Mouse (Mus musculus) retina, postnatal 1 day (tissue): Measurements from ENCODE around the gene Axdnd1.
"Not testable (repeated sequence)": the region's sequence is repeated elsewhere in the genome, so short reads cannot be mapped to it uniquely, and the experiment has no call there.

Source experiments
- DNase-seq: peaks from one replicate; pipeline ENCODE4 v3.0.0-alpha.2; 2012

Axdnd1 gene

GRCm38 (mm10) chr1:156437016-156437708 lies 16.2 kb upstream of the Axdnd1 start:
- DNase-seq = no peak

GRCm38 (mm10) chr1:156433497-156433896 lies 12.5 kb upstream of the Axdnd1 start:
- DNase-seq = no peak

DNA sequence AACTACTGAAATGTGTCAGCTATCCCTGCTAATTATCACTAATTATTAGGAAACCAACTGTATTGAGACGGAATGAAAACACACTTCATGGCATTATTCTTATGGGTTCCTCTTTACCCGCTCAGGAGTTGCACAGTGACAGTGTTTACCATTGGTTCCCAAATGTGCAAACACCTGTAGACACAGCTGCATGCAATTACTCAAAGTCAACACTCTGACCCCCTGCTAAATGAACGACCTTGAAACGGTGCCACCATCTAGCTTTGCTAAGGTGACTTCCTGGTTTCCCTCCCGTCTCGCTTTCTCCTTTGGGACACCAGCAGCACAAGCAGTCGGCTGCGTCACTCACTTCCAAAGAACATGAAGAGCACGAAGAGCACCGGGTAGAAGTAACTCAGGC lies 11.5 kb upstream of the Axdnd1 start:
- no peak for DNase-seq

GRCm38 (mm10) chr1:156428434-156428833 lies 7.5 kb upstream of the Axdnd1 start:
- no peak for DNase-seq

- DNase-seq = no peak
Measured at GRCm38 (mm10) chr1:156425746-156426145, 4.8 kb upstream of the Axdnd1 start.

DNA sequence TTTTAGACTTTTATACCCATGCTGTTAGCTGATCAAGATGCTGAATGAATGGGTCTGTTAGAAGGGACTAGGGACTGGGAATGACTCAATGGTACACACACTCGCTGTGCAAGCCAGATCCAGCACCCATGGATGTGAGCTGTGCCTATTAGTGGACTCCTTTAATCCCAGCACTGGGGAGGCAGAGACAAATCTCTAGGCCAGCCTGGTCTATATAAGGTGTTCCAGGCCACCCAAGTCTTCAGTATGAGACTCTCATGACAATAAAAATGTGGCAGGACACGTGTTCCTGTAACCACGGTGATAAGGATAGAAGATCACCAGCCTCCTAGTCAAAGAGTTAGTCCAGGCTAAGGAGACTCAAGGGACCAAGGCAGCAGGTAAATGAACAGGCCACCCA lies 3.1 kb upstream of the Axdnd1 start:
- no peak for DNase-seq

DNA sequence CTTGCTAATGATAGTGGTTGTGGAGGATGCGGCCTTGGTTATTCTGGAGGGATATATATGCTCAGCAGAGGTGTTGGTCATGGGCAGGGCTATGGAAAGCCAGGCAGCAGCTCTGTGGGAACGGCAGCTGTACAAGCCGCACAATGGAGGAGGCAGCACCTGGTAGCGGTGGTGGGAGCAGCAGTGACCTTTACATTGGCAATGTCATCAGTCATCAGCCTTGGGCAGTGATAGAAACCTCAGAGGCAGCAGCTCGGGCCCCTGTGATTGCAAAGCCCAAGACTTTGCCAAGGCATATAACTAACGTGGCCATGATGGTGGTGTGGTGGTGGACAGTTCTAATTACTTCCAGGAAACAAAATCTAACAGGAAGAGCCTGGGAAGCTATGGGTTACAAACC lies 2.5 kb upstream of the Axdnd1 start:
- DNase-seq = no peak

GRCm38 (mm10) chr1:156422856-156423255 lies 1.9 kb upstream of the Axdnd1 start:
- no peak for DNase-seq

GRCm38 (mm10) chr1:156418170-156418569 lies 2.8 kb downstream of the Axdnd1 start:
- peak; percentile 49 for DNase-seq

- DNase-seq = no peak
Measured at GRCm38 (mm10) chr1:156408521-156408920, 12.4 kb downstream of the Axdnd1 start.

DNA sequence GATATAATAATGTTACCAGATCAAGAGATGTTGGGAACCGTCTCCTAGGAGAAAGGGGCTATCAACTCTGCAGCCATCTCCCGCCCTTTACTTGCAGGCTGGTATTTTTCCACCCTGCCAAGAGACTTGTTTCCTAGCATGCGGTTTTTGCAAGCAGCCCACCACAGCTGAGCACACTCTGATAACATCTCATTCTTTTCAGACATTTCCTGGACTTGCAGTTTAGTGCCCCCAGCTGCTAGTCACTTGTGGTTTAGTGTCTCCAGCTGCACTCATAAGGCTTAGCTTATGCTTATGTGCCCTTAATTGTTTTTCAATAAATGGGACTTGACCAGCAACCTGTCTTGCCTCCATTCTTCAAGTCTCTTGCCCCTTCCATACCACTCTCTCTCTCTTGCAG lies 13.0 kb downstream of the Axdnd1 start:
- DNase-seq = no peak

GRCm38 (mm10) chr1:156403251-156403650 lies 17.7 kb downstream of the Axdnd1 start:
- DNase-seq = no peak

- no peak for DNase-seq
Measured at GRCm38 (mm10) chr1:156402491-156402890, 18.5 kb downstream of the Axdnd1 start.

DNA sequence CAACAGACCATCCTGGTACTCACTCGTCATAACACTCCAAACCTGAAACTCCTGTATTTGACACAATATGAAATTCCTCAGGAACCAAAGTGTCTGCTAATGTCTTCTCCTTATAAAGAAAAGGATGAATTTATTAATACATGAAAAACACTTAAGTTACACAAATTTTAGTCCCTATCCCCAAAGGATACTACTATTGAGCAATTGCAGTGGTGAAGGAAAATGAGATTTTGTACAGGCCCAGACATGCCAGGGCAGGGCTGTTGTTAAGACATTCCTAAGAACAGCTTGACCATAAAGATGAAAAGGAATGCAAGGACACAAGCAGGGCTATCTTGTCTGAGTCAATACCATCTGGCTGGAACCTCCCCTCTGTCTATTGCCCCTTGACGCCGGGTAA lies 20.8 kb downstream of the Axdnd1 start:
- DNase-seq = not testable (repeated sequence)

- DNase-seq = no peak
Measured at GRCm38 (mm10) chr1:156393148-156393547, 27.8 kb downstream of the Axdnd1 start.

DNA sequence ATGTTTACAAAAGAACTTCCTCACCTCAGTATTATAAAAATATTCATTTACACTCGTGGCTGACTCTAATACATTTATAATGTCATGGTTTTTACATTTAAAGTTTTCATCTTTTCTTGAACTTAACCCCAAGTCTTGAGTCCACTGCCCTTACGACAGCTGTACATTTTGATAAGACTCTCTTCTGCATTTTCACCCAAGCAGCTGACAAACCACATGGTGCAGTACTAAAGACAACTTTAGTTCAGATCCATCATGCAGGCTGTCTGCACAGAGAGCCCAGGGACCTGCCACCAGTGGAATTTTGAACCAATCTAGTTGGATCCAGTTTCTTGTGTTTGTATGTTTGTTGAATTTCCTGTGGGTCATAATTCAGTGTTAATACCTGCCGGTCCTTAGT lies 34.1 kb downstream of the Axdnd1 start:
- no peak for DNase-seq

DNA sequence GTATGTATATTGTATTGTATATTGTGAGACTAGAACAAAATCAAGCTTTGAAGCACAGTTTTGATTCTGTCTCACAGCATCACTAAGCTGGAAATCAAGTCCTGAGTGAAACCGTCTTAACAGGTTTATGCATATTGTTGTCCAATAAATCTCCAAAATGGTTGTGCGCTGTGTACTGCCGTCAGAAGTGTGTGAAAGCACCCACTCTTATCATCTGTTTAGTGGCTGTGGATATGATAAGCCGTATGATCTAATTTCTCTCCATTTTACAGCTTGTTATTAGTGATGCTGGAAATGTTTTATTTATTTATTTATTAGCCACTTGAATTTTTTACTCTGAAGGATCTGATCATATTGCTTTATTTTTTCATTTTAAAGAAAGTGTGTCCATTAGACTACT lies 34.7 kb downstream of the Axdnd1 start:
- DNase-seq = no peak

DNA sequence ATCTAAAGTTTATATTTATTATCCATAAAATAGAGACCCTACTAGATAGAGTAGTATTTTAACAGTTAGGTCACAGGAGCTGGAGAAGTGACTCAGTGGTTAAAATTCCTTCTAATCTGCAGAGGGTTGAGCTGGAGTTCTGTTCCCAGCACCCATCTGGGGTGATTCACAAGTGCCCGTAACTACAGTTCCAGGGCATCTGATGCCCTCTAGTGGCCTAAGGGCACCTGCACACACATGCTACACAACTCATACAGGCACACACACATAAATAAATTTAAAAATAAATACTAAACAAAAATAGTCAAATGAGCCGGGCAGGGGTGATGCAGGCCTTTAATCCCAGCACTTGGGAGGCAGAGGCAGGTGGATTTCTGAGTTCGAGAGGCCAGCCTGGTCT lies 39.7 kb downstream of the Axdnd1 start:
- DNase-seq = no peak

DNA sequence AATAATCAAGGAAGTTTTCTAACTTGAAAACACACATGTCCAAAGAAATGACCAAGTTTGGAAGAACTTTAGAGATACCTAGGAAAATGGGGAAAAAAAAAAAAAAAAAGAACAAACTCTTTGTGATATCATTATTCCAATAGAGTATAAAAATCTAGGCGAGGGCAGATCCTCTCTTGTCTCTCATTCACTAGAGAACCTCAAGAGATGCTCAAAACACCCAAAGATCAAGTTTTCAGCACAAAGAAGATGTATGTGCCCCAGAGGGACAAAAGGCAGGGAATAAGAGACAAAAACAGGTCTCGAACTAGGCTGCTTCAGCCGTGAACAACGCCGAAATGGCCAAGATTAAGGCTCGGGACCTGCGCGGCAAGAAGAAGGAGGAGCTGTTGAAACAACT lies 55.2 kb downstream of the Axdnd1 start, which contains the start of gene Gm2000:
Gm2000 (plus strand) TSS at position 301 of the 400 bp plus-strand sequence.
- DNase-seq = no peak

DNA sequence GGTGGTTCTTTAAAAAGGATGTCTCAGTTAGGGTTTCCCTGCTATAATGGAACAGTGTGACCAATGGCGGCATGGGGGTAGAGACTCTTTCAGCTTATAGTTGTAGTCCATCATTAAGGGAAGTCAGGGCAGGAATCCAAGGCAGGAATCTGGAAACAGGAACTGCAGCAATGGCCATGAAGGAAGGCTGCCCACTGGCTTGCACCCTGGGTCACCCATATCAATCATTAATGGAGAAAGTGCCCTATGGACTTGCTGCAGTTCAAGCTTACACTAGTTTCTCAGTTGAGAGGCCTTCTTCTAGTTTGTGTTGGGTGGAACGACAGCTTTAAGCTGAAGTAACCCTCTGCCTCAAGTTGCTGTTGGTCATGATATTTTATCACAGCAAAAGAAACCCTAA lies 68.5 kb downstream of the Axdnd1 start:
- no peak for DNase-seq

- DNase-seq = no peak
Measured at GRCm38 (mm10) chr1:156350441-156350840, 70.5 kb downstream of the Axdnd1 start.

DNA sequence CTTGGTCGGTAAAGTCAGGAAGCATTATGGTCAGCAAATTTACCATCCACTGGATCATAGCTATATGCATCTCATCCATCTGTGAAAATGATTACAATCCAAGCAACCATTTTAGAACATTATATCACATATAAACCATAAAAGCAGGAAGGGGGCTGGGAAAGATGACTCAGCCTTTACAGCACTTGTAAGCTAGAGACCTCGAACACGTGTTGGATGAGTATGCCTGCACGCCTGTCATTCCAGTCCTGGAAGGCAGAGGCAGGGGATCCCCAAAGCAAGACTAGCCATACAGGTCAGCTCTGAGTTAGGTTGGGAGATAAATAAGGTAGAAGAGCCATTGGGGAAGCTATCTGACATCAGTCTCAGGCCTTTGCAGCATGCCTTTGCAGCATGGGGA lies 71.9 kb downstream of the Axdnd1 start:
- DNase-seq = no peak

GRCm38 (mm10) chr1:156345633-156346032 lies 75.3 kb downstream of the Axdnd1 start:
- DNase-seq = no peak

- no peak for DNase-seq
Measured at GRCm38 (mm10) chr1:156344433-156344832, 76.5 kb downstream of the Axdnd1 start.

DNA sequence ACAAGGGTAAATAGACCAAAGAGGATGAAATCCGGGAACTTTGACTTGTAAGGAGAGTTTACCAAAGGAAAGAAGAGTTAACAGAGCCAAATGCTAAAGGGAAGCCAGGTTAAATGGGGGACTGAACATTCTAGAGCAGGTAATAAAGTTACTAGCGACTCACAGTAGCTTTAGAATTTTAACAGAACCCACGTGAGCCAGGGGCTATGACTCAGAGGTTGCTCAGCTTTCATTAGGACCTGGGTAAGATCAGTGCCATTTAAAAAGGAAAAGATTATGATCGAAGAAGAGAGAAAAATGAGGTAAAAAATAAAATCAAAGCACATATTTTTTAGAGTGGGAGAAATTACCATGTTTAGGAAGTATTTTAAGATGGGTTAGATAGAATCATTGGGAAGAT lies 80.1 kb downstream of the Axdnd1 start:
- no peak for DNase-seq
